Mouse (Mus musculus) embryonic fibroblast, embryonic 13.5 days (primary cell): ENCODE data around the gene Cfap73.

ENCODE experiments used
- CTCF ChIP-seq: IDR thresholded peaks from 2 replicates; pipeline ENCODE4 v1.5.1; 2011; ENCODE audit warnings: mild to moderate bottlenecking, control low read depth, low read length, moderate library complexity, borderline replicate concordance; ENCODE audit not compliant: insufficient read depth
- POLR2A ChIP-seq: IDR thresholded peaks from 2 replicates; pipeline ENCODE4 v1.6.1; 2011; ENCODE audit warnings: low read depth, mild to moderate bottlenecking, control low read depth, low read length, moderate library complexity

DNA sequence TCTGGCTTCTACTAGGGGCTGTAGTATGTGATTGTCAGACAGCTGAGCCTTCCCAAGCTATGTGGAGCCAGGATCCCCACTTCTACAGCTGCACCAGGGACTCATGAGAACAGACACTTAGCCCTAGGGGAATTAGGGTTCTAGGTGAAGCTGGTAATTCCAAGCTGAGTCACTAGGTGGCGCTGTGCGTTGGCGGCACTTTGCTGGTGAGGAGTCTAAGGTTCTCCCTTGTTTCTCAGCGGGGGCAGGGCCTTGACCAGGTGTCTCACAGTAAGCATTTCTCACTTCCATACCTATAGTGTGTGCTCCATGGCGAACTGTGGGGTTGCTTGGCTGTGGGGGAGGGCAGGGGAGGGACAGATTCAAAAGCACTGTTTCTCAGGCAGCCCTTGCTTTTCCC, 14.8 kb downstream of the Cfap73 start:
- TF ChIP-seq CTCF: peak; percentile 92
- TF ChIP-seq POLR2A: no peak
